Mouse (Mus musculus) liver, embryonic 14.5 days (tissue): ENCODE measurements at regions not wholly inside any gene's neighbourhood (a gene's known extent, or its start where the extent isn't known, plus 50 kb on each side); places are given as distances from the start of the nearest gene placed in this dataset.

Experiments used
- ATAC-seq: fragments of 200-750 bp; cut with Nextera tagmentation; 2 replicates; pipeline ENCODE4 v1.8.0; 2017; ENCODE audit warnings: moderate number of reproducible peaks, mild to moderate bottlenecking, moderate library complexity; ENCODE audit not compliant: insufficient read depth
- DNase-seq, 3 experiments: peaks; one replicate each; pipeline ENCODE4 v3.0.0-alpha.2; 2012 to 2013; ENCODE audit warnings: low read depth in 3 of 3, low spot score in 3 of 3
- H3K27ac ChIP-seq: fragments of 300-500 bp; sonication (generic); 2 replicates; pipeline ENCODE4 v1.5.1; 2014; ENCODE audit warnings: moderate library complexity, mild to moderate bottlenecking, control low read depth, inconsistent platforms
- H3K27me3 ChIP-seq: fragments of 300-500 bp; sonication (generic); 2 replicates; pipeline ENCODE4 v1.6.1; 2014; ENCODE audit warnings: mild to moderate bottlenecking, low read length, moderate library complexity; ENCODE audit not compliant: control insufficient read depth, insufficient read depth
- H3K36me3 ChIP-seq: fragments of 300-500 bp; sonication (generic); replicated peaks from 2 replicates; pipeline ENCODE4 v1.6.1; 2014; ENCODE audit warnings: low read depth; ENCODE audit not compliant: control insufficient read depth, insufficient read depth
- H3K4me1 ChIP-seq, 2 experiments: fragments of 200-500 bp in 1 of 2; fragments of 300-500 bp in 1 of 2; sonication (generic) in 1 of 2; replicated peaks; 2 replicates each; pipeline ENCODE4 v1.6.1; 2012 to 2014; ENCODE audit warnings: antibody characterized with exemption in 1 of 2, inconsistent platforms in 1 of 2, low read length in 1 of 2; ENCODE audit not compliant: control insufficient read depth in 2 of 2, insufficient read depth in 2 of 2
- H3K4me2 ChIP-seq: fragments of 300-500 bp; sonication (generic); 2 replicates; pipeline ENCODE4 v1.6.1; 2014; ENCODE audit warnings: low read depth, mild to moderate bottlenecking, control low read depth, moderate library complexity
- H3K4me3 ChIP-seq, 2 experiments: fragments of 200-500 bp in 1 of 2; fragments of 300-500 bp in 1 of 2; sonication (generic) in 1 of 2; 2 replicates each; pipeline ENCODE4 v1.5.1; 2012 to 2014; ENCODE audit warnings: low read depth in 2 of 2, low read length in 2 of 2, mild to moderate bottlenecking in 2 of 2, control low read depth in 1 of 2, inconsistent platforms in 1 of 2, moderate library complexity in 1 of 2; ENCODE audit not compliant: insufficient read depth in 1 of 2
- H3K9ac ChIP-seq: fragments of 300-500 bp; sonication (generic); replicated peaks from 2 replicates; pipeline ENCODE4 v1.6.1; 2014; ENCODE audit warnings: mild to moderate bottlenecking, control low read depth, moderate library complexity
- H3K9me3 ChIP-seq: fragments of 300-500 bp; sonication (generic); 2 replicates; pipeline ENCODE4 v1.6.1; 2016; ENCODE audit warnings: low read length, mixed read lengths; ENCODE audit not compliant: control insufficient read depth
- CTCF ChIP-seq: IDR thresholded peaks from 2 replicates; pipeline ENCODE4 v1.5.1; 2016; ENCODE audit warnings: antibody characterized with exemption, low read depth, control low read depth
- EP300 ChIP-seq: IDR thresholded peaks from 2 replicates; pipeline ENCODE4 v1.6.1; 2016; ENCODE audit warnings: antibody characterized with exemption, low read depth
- WGBS: fragments of 180-500 bp; shearing (Covaris S2); extraction: QIAGEN DNeasy Blood & Tissue Kit; methylation state at CpG from one replicate; pipeline ENCODE4 v1.1.7; 2014; ENCODE audit not compliant: insufficient replicate concordance; 5-methylcytosine and 5-hydroxymethylcytosine counted together

DNA sequence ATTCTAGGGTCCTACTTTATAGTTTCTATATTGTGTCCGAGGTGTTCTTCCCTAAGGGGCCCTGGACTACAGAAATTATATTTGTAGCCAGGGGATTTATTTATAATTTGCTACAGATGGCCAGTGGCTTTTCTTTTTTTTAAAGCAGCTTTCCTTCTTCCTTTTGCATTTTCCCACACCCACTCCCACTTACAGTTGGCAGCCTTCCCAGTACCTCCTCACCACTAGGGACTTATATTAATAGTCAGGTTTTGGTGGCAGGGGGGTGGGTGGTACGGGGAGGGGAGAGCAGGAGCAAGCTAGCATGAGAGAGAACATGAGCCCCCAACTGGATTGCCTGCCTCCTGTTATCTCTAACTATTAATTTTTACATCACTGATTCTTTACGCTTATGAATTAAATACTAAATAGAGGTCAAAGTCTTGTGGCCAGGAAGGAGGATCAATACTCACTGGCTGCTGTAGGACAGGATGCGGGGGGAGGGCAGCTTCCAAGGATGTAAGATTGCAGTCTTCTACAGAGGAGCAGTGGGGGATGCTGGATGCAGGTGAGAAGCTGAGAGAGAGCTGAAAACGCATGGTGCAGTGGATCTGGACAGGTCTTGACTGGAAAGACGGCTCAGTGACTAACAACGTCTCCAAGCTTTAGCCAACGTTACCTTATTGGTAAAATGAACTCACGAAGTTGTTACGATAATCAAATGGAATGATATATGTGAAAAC, 202.6 kb downstream of the Kcnrg start:
- no peak overlapping the region for H3K4me2 ChIP-seq
- no peaks in the 10 kb centered on the region for H3K27me3 ChIP-seq
- H3K9ac ChIP-seq: no peak overlapping the region
- TF ChIP-seq EP300: no peak
- TF ChIP-seq CTCF: no peak
- whole genome bisulfite sequencing: 64% methylated on average over 10 of the region's 10 CpGs
- H3K4me1 ChIP-seq: no peaks in the 10 kb centered on the region
- no peaks in the 10 kb centered on the region for H3K9me3 ChIP-seq
- no peak overlapping the region for H3K27ac ChIP-seq
- no peak for DNase-seq
- no peaks in the 10 kb centered on the region for H3K36me3 ChIP-seq
- no peak overlapping the region for H3K4me3 ChIP-seq
- no peak for ATAC-seq

DNA sequence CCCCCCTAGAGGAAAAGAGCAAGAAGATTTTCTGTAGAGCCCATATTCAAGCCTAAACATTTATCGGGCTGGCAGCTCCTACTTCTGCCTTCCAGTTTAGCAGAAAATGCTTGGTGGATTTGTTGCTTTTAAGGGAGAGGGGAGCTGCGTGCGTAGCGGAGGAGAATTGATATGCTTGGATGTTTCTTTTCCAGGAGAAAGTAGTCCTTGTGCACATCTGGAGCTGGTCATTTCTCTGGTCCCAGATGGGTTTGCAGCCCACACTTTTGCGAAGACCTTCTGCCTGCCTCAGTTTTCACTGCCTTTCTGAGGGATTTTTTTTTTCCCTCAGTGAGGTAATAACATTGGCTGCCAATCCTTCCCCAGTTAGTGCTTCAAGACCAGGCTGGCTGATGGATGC, 203.6 kb downstream of the Kcnrg start:
- no peaks in the 10 kb centered on the region for H3K27me3 ChIP-seq
- H3K27ac ChIP-seq: no peak overlapping the region
- H3K9ac ChIP-seq: no peak overlapping the region
- TF ChIP-seq CTCF: no peak
- TF ChIP-seq EP300: no peak
- H3K9me3 ChIP-seq: no peaks in the 10 kb centered on the region
- H3K4me2 ChIP-seq: no peak overlapping the region
- H3K36me3 ChIP-seq: no peaks in the 10 kb centered on the region
- 69% methylated on average over 5 of the region's 5 CpGs for WGBS
- no peak overlapping the region for H3K4me3 ChIP-seq
- DNase-seq (no peak), ATAC-seq (no peak)
- no peaks in the 10 kb centered on the region for H3K4me1 ChIP-seq

DNA sequence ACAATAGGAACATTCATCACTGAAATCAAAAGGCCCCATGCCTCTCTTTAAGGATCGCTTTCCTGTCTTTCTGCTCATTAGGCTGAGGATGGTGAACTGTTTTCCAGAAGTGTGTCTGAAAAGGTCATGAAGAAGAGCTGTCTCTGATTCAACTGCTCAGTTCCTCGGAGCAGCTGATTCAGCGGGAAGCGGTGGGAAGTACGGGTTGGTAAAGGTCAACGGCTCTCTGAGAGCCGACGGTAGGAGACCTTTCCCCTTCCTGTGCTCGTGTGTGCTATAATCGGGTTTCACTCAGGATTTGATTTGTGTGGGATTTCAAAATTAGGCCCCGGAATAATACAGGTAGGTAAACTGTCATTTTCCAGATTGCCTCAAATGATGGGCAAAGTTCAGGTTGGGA, 210.5 kb downstream of the Kcnrg start:
- H3K4me3 ChIP-seq: no peak overlapping the region
- H3K4me1 ChIP-seq: no peaks in the 10 kb centered on the region
- no peak for DNase-seq
- H3K9me3 ChIP-seq: no peaks in the 10 kb centered on the region
- 53% methylated on average over 11 of the region's 11 CpGs for WGBS
- no peak overlapping the region for H3K4me2 ChIP-seq
- ATAC-seq: no peak
- TF ChIP-seq EP300 (no peak), CTCF (no peak)
- no peaks in the 10 kb centered on the region for H3K27me3 ChIP-seq
- H3K9ac ChIP-seq: no peak overlapping the region
- H3K36me3 ChIP-seq: no peaks in the 10 kb centered on the region
- H3K27ac ChIP-seq: no peak overlapping the region

DNA sequence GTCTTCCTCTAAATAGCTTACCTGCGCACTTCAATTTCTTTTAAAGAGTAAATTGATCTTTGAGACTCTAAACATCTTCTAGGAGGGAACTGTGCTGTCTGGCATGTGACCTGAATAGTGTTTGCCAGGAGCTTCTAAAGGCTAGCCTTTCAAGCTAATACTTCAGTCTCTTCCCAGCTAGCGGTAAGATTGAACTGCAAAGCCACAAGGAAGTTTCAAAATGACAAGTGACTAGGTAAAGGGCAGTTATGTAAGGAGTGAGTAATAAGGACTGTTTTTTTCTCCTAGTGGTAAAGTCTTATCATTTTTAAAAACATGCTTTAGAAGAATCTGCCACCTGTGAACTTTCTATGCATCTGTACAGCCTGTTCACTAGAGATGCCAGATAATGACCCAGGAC, 211.1 kb downstream of the Kcnrg start:
- DNase-seq (no peak), ATAC-seq (no peak)
- H3K9me3 ChIP-seq: no peaks in the 10 kb centered on the region
- H3K27ac ChIP-seq: no peak overlapping the region
- no peaks in the 10 kb centered on the region for H3K27me3 ChIP-seq
- no peak overlapping the region for H3K4me3 ChIP-seq
- H3K4me1 ChIP-seq: no peaks in the 10 kb centered on the region
- no peak overlapping the region for H3K9ac ChIP-seq
- no peaks in the 10 kb centered on the region for H3K36me3 ChIP-seq
- WGBS: 62% methylated on average over 2 of the region's 2 CpGs
- no peak for TF ChIP-seq CTCF
- no peak for TF ChIP-seq EP300
- H3K4me2 ChIP-seq: no peak overlapping the region

DNA sequence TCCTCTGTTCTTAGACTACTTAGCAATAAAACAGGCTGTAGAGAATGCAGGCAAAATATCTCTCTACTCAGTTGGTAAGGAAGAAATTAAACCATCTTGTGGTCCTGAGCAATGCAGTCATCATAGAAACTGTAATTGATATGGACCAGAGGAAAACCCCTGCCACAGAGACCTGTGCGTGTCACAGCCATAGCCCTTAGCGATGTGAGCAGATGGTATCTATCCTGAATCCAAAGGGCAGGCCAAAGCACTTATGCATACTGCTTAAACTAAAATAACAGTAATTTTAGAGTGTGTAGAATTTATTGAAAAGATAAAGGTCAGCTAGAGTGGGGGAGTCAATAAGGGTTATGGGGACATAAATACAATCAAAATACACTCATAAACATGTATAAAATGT, 212.0 kb downstream of the Kcnrg start:
- 73% methylated on average over 2 of the region's 2 CpGs for WGBS
- no peak for TF ChIP-seq CTCF
- TF ChIP-seq EP300: no peak
- no peak overlapping the region for H3K27ac ChIP-seq
- no peaks in the 10 kb centered on the region for H3K9me3 ChIP-seq
- H3K4me3 ChIP-seq: no peak overlapping the region
- H3K9ac ChIP-seq: no peak overlapping the region
- no peaks in the 10 kb centered on the region for H3K36me3 ChIP-seq
- DNase-seq (no peak), ATAC-seq (no peak)
- H3K4me2 ChIP-seq: no peak overlapping the region
- H3K4me1 ChIP-seq: no peaks in the 10 kb centered on the region
- no peaks in the 10 kb centered on the region for H3K27me3 ChIP-seq
